Mouse (Mus musculus) liver, adult 2 months (tissue): ENCODE data around the gene Fcho1. TPM values are rescaled to one million over a fixed set of nuclear protein-coding genes. Genes with fewer than 3 reads are reported as not detected.

Experiments used
- DNase-seq: peaks from one replicate; pipeline ENCODE4 v3.0.0-alpha.2; 2011; ENCODE audit warnings: low read depth, low spot score; ENCODE audit errors: extremely low read depth
- H3K27ac ChIP-seq: fragments of 200-500 bp; replicated peaks from 2 replicates; pipeline ENCODE4 v1.5.1; 2012; ENCODE audit warnings: low read depth, mild to moderate bottlenecking, control low read depth, inconsistent platforms, low read length; ENCODE audit not compliant: insufficient read depth
- H3K27me3 ChIP-seq: fragments of 200-500 bp; 2 replicates; pipeline ENCODE4 v1.6.1; 2012; ENCODE audit warnings: mild to moderate bottlenecking, moderate library complexity, low read length, inconsistent platforms; ENCODE audit not compliant: control insufficient read depth, insufficient read depth
- H3K36me3 ChIP-seq: fragments of 200-500 bp; 2 replicates; pipeline ENCODE4 v1.6.1; 2012; ENCODE audit warnings: low read length, inconsistent platforms; ENCODE audit not compliant: control insufficient read depth, insufficient read depth
- H3K4me1 ChIP-seq: fragments of 200-500 bp; 2 replicates; pipeline ENCODE4 v1.6.1; 2011; ENCODE audit warnings: low read length; ENCODE audit not compliant: control insufficient read depth, insufficient read depth
- H3K4me3 ChIP-seq: fragments of 200-500 bp; 2 replicates; pipeline ENCODE4 v1.5.1; 2011; ENCODE audit warnings: low read depth, mild to moderate bottlenecking, control low read depth, low read length, moderate library complexity; ENCODE audit not compliant: insufficient read depth
- H3K79me2 ChIP-seq: fragments of 200-500 bp; 2 replicates; pipeline ENCODE4 v1.6.1; 2012; ENCODE audit warnings: inconsistent platforms, mild to moderate bottlenecking, low read length, moderate library complexity; ENCODE audit not compliant: control insufficient read depth, insufficient read depth
- H3K9ac ChIP-seq: fragments of 200-500 bp; 2 replicates; pipeline ENCODE4 v1.6.1; 2012; ENCODE audit warnings: low read depth, mild to moderate bottlenecking, control low read depth, inconsistent platforms, low read length
- CTCF ChIP-seq: fragments of 200-500 bp; IDR thresholded peaks from 2 replicates; pipeline ENCODE4 v1.5.1; 2011; ENCODE audit warnings: low read depth, low read length, control low read depth
- POLR2A ChIP-seq: fragments of 200-500 bp; IDR thresholded peaks from 2 replicates; pipeline ENCODE4 v1.6.1; 2011; ENCODE audit warnings: low read length, control low read depth; ENCODE audit not compliant: insufficient read depth; ENCODE audit errors: extremely low read depth
- WGBS: fragments of 180-500 bp; shearing (Covaris S2); methylation state at CpG from one replicate; pipeline ENCODE4 v1.1.7; 2018; 5-methylcytosine and 5-hydroxymethylcytosine counted together
- polyA plus RNA-seq: library from polyadenylated mRNA; depleted of rRNA; stranded (reverse); fragments of >200 nt; gene quantifications from 2 replicates; pipeline ENCODE4 v1.2.3, GENCODE M21; 2012
- total RNA-seq: library from RNA; depleted of rRNA; stranded (reverse); fragments of >200 nt; gene quantifications from 2 replicates; pipeline ENCODE4 v1.2.3, GENCODE M21; 2014

The Fcho1 gene
- total and polyA plus RNA-seq, 2 experiments: 0.18 to 2.8 TPM

- peaks cover 14% of the 10 kb centered on the region for H3K27me3 ChIP-seq
- no peak overlapping the region for H3K9ac ChIP-seq
- no peaks in the 10 kb centered on the region for H3K36me3 ChIP-seq
These were observed 39.3 kb downstream of the Fcho1 start for GRCm38 (mm10) chr8:71686143-71686734.

GRCm38 (mm10) chr8:71685573-71685972 lies 39.9 kb downstream of the Fcho1 start:
- Histone ChIP-seq H3K9ac (no peak overlapping the region), H3K79me2 (no peaks in the 10 kb centered on the region), H3K27me3 (peaks cover 14% of the 10 kb centered on the region), H3K27ac (no peak overlapping the region), H3K4me1 (no peaks in the 10 kb centered on the region), H3K36me3 (no peaks in the 10 kb centered on the region), H3K4me3 (no peak overlapping the region)
- no peak for TF ChIP-seq CTCF
- 41% methylated on average over 29 of the region's 29 CpGs for WGBS
- DNase-seq: no peak

More at GRCm38 (mm10) chr8:71686143-71686734, 39.3 kb downstream of the Fcho1 start:
- Histone ChIP-seq H3K79me2 (no peaks in the 10 kb centered on the region), H3K27ac (no peak overlapping the region), H3K4me3 (no peak overlapping the region), H3K4me1 (no peaks in the 10 kb centered on the region)
- DNase-seq: no peak
- 30% methylated on average over 23 of the region's 23 CpGs for WGBS
- TF ChIP-seq CTCF (no peak), POLR2A (no peak)

- H3K27me3 ChIP-seq: peaks cover 9% of the 10 kb centered on the region
- no peak overlapping the region for H3K27ac ChIP-seq
- no peak overlapping the region for H3K9ac ChIP-seq
- H3K36me3 ChIP-seq: no peaks in the 10 kb centered on the region
- no peak for DNase-seq
- 57% methylated on average over 10 of the region's 10 CpGs for WGBS
- no peak for TF ChIP-seq CTCF
- TF ChIP-seq POLR2A: no peak
- H3K4me1 ChIP-seq: no peaks in the 10 kb centered on the region
- H3K4me3 ChIP-seq: no peak overlapping the region
- no peaks in the 10 kb centered on the region for H3K79me2 ChIP-seq
These were observed 40.8 kb downstream of the Fcho1 start for GRCm38 (mm10) chr8:71684701-71685100.

GRCm38 (mm10) chr8:71682832-71683231 lies 42.7 kb downstream of the Fcho1 start:
- 90% methylated on average over 12 of the region's 12 CpGs for WGBS
- TF ChIP-seq POLR2A: no peak
- no peak for TF ChIP-seq CTCF
- Histone ChIP-seq H3K4me1 (peaks cover 3% of the 10 kb centered on the region; the same call in 1 of the 2 replicates), H3K9ac (no peak overlapping the region), H3K79me2 (no peaks in the 10 kb centered on the region), H3K27me3 (peaks cover 5% of the 10 kb centered on the region; the same call in 1 of the 2 replicates), H3K4me3 (no peak overlapping the region), H3K27ac (no peak overlapping the region), H3K36me3 (no peaks in the 10 kb centered on the region)
- no peak for DNase-seq

GRCm38 (mm10) chr8:71681369-71681915 lies 44.1 kb downstream of the Fcho1 start:
- H3K4me1 ChIP-seq: peaks cover 3% of the 10 kb centered on the region; the same call in 1 of the 2 replicates
- H3K9ac ChIP-seq: no peak overlapping the region
- TF ChIP-seq CTCF (no peak), POLR2A (no peak)
- WGBS: 60% methylated on average over 18 of the region's 18 CpGs
- H3K36me3 ChIP-seq: no peaks in the 10 kb centered on the region
- no peak overlapping the region for H3K27ac ChIP-seq
- peaks cover 5% of the 10 kb centered on the region; the same call in 1 of the 2 replicates for H3K27me3 ChIP-seq
- no peak overlapping the region for H3K4me3 ChIP-seq
- H3K79me2 ChIP-seq: no peaks in the 10 kb centered on the region
- DNase-seq: no peak

- no peak for DNase-seq
- 80% methylated on average over 21 of the region's 21 CpGs for WGBS
- Histone ChIP-seq H3K27me3 (0 out of 2 replicates have a peak, but pooled peaks cover under 1% of the 10 kb centered on the region), H3K36me3 (no peaks in the 10 kb centered on the region), H3K79me2 (no peaks in the 10 kb centered on the region), H3K4me1 (peaks cover 7% of the 10 kb centered on the region; the same call in 1 of the 2 replicates), H3K4me3 (no peak overlapping the region), H3K9ac (no peak overlapping the region), H3K27ac (0 out of 2 replicates have a peak overlapping the region, but pooled peaks have one; percentile 8)
- no peak for TF ChIP-seq CTCF
These were observed 45.0 kb downstream of the Fcho1 start for GRCm38 (mm10) chr8:71680471-71680870.
